8 mouse cellular contexts compared by ENCODE assay signal in genomic region chr6:8512416-8512815, GRCm38 (mm10). TPM values are rescaled to one million over a fixed set of nuclear protein-coding genes. Genes with fewer than 3 reads are reported as not detected.
DNase-seq lines count a peak whose midpoint lies in the region; ATAC-seq lines count a peak whose summit lies in the region.

No protein-coding gene starts in this region.

- DNase-seq in cerebellum, postnatal 10 days: peak; percentile 21 to 39
- DNase-seq in cerebellum, postnatal 4 days (ENCODE audit: low spot score in 2 of 2): no peak
- DNase-seq in right cerebral cortex, adult 2 months (ENCODE audit: low spot score in 2 of 2): peak; percentile 20 to 28
- no peak for DNase-seq in right cerebral cortex, postnatal 10 days (ENCODE audit: low spot score in 2 of 2)
- no peak for DNase-seq in left cerebral cortex, postnatal 10 days (ENCODE audit: extremely low spot score in 1 of 2, low spot score in 2 of 2)

- no peaks in the 10 kb centered on the region for H3K9me3 ChIP-seq in limb, embryonic 12.5 days
- no peaks in the 10 kb centered on the region for H3K9me3 ChIP-seq in stomach, embryonic 16.5 days (replicated peaks; ENCODE audit: control insufficient read depth, low read length)

- 0 out of 2 replicates have a peak overlapping the region, but pooled peaks have one; percentile 4 for H3K27ac ChIP-seq in limb, embryonic 12.5 days
- no peak overlapping the region for H3K27ac ChIP-seq in stomach, embryonic 16.5 days (ENCODE audit: low read length)

- no peak for ATAC-seq in limb, embryonic 12.5 days (ENCODE audit: insufficient number of reproducible peaks, insufficient read depth, low FRiP score, low TSS enrichment, low read depth)
- no peak for ATAC-seq in stomach, embryonic 16.5 days (ENCODE audit: insufficient read depth, low FRiP score)
- no peak for ATAC-seq in inflammation-experienced regulatory T-cells, adult 6 months

- 43% methylated on average over 8 of the region's 8 CpGs for WGBS in limb, embryonic 12.5 days
- WGBS in stomach, embryonic 16.5 days: 26% methylated on average over 8 of the region's 8 CpGs

- no peaks in the 10 kb centered on the region for H3K36me3 ChIP-seq in limb, embryonic 12.5 days
- H3K36me3 ChIP-seq in stomach, embryonic 16.5 days (ENCODE audit: control insufficient read depth, insufficient read depth, low read length): no peaks in the 10 kb centered on the region

- H3K27me3 ChIP-seq in limb, embryonic 12.5 days: no peaks in the 10 kb centered on the region
- no peaks in the 10 kb centered on the region for H3K27me3 ChIP-seq in stomach, embryonic 16.5 days (ENCODE audit: control insufficient read depth, insufficient read depth, low read length)

- H3K4me1 ChIP-seq in limb, embryonic 12.5 days (replicated peaks): peaks cover 23% of the 10 kb centered on the region
- H3K4me1 ChIP-seq in stomach, embryonic 16.5 days (ENCODE audit: control insufficient read depth, insufficient read depth, low read length): peaks cover 15% of the 10 kb centered on the region; the same call in 1 of the 2 replicates

- intact Hi-C loops in left cerebral cortex, postnatal 10 days (cut with DNase I): loop anchor here (5.0 to 10.0 kb wide), 3 partner anchors 225 to 322 kb away; no protein-coding TSS in a partner anchor

- peak overlapping the region; percentile 72 for H3K4me2 ChIP-seq in limb, embryonic 12.5 days
- peak overlapping the region; percentile 77 for H3K4me2 ChIP-seq in stomach, embryonic 16.5 days (ENCODE audit: low read depth, low read length)

- peak overlapping the region; percentile 100 for H3K4me3 ChIP-seq in limb, embryonic 12.5 days (replicated peaks)
- peak overlapping the region; percentile 90 for H3K4me3 ChIP-seq in stomach, embryonic 16.5 days (replicated peaks; ENCODE audit: low read length)

- H3K9ac ChIP-seq in limb, embryonic 12.5 days (replicated peaks): peak overlapping the region; percentile 100
- peak overlapping the region; percentile 59 for H3K9ac ChIP-seq in stomach, embryonic 16.5 days (ENCODE audit: low read length)

RNA-seq across cellular contexts. Expression of gene Glcci1, which starts 3.0 kb away (rescaled TPM):
- 26.3 and 28.2 TPM in 2 replicates for polyA plus RNA-seq in limb, embryonic 12.5 days (2016; fragmentation: Nextera tagmentation; extraction: Ambion mirVana)
- polyA plus RNA-seq in stomach, embryonic 16.5 days (2015; fragmentation: Nextera tagmentation; extraction: Ambion mirVana): 2.8 and 4.4 TPM in 2 replicates
- 10 to 100 TPM; 24.8 to 33.6 (median 30.3) TPM for polyA plus RNA-seq in inflammation-experienced regulatory T-cells, adult 6 months (2017; shearing (Covaris generic))
- total RNA-seq in left cerebral cortex, postnatal 10 days (2021): 10 to 100 TPM; 59.6 to 60.2 TPM

Comparison
In these comparisons a context has a peak if more than half of its experiments do, and no peak if none do; other contexts are left out.
1. DNase-seq: peak in cerebellum, postnatal 10 days (2 of 2) and right cerebral cortex, adult 2 months (2 of 2); none in cerebellum, postnatal 4 days (0 of 2), right cerebral cortex, postnatal 10 days (0 of 2) and left cerebral cortex, postnatal 10 days (0 of 2).